Mouse (Mus musculus) liver, adult (tissue): ENCODE results near the gene Rngtt.

Source experiments
- GATA4 ChIP-seq: IDR thresholded peaks from 2 replicates; pipeline ENCODE4 v1.6.1; 2014; ENCODE audit warnings: mild to moderate bottlenecking, low read length; ENCODE audit not compliant: insufficient replicate concordance

Gene Rngtt

GRCm38 (mm10) chr4:33470671-33471302, 160.7 kb downstream of the Rngtt start:
- TF ChIP-seq GATA4 = no peak

- TF ChIP-seq GATA4 = no peak
Observed at GRCm38 (mm10) chr4:33478011-33478785, 168.1 kb downstream of the Rngtt start.

- TF ChIP-seq GATA4 = no peak
Observed at GRCm38 (mm10) chr4:33481721-33482120, 171.6 kb downstream of the Rngtt start.

- no peak for TF ChIP-seq GATA4
Observed at GRCm38 (mm10) chr4:33486050-33486449, 175.9 kb downstream of the Rngtt start.

GRCm38 (mm10) chr4:33491108-33491507, 181.0 kb downstream of the Rngtt start:
- TF ChIP-seq GATA4 = no peak

GRCm38 (mm10) chr4:33494377-33494776, 184.3 kb downstream of the Rngtt start:
- TF ChIP-seq GATA4 = no peak

- TF ChIP-seq GATA4 = no peak
Observed at GRCm38 (mm10) chr4:33496985-33497384, 186.9 kb downstream of the Rngtt start.

GRCm38 (mm10) chr4:33497657-33498056, 187.5 kb downstream of the Rngtt start:
- TF ChIP-seq GATA4 = no peak

GRCm38 (mm10) chr4:33498160-33498874, 188.2 kb downstream of the Rngtt start:
- no peak for TF ChIP-seq GATA4

- TF ChIP-seq GATA4 = no peak
Observed at GRCm38 (mm10) chr4:33506638-33507037, 196.5 kb downstream of the Rngtt start.

- no peak for TF ChIP-seq GATA4
Observed at GRCm38 (mm10) chr4:33510544-33510943, 200.4 kb downstream of the Rngtt start.

- no peak for TF ChIP-seq GATA4
Observed at GRCm38 (mm10) chr4:33513421-33513820, 203.3 kb downstream of the Rngtt start.

GRCm38 (mm10) chr4:33514108-33515000, 204.2 kb downstream of the Rngtt start:
- no peak for TF ChIP-seq GATA4

GRCm38 (mm10) chr4:33520196-33520595, 210.1 kb downstream of the Rngtt start:
- TF ChIP-seq GATA4 = no peak

GRCm38 (mm10) chr4:33520938-33521337, 210.8 kb downstream of the Rngtt start:
- TF ChIP-seq GATA4 = no peak
